Mouse (Mus musculus) bone marrow macrophage, adult 2 months (primary cell): ENCODE results near the gene Fancc.

Experiments
- CTCF ChIP-seq: IDR thresholded peaks from 2 replicates; pipeline ENCODE4 v1.5.1; 2012; ENCODE audit warnings: low read depth, mild to moderate bottlenecking, low read length, moderate library complexity
- POLR2A ChIP-seq: IDR thresholded peaks from 2 replicates; pipeline ENCODE4 v1.6.1; 2012; ENCODE audit warnings: mild to moderate bottlenecking, low read depth, low read length, borderline replicate concordance

DNA sequence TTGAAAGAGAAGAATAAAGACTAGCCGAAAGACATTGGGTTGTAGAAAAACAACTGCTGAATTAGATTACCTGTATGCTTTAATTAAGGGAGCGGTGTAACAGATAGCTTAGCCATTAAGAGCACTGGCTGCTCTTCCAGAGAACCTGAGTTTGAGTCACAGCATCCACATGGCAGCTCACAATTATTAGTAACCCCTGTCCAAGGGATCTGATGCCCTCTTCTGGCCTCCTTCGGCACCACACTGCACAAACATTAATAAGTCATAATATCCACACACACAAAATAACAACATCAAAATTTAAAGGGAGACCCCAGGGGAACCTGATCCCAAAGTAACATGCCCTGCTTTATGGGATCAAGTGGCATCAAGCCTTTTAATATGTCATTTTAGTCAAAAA is 64.3 kb downstream of the Fancc start:
- TF ChIP-seq POLR2A (no peak), CTCF (no peak)
